Mouse (Mus musculus): ENCODE results near the gene Serpinb9b. TPM values are rescaled to one million over a fixed set of nuclear protein-coding genes. Genes with fewer than 3 reads are reported as not detected.

Serpinb9b gene
- total and polyA plus RNA-seq, 3 experiments = 1.5 to 3.9 TPM; not detected in 1

- H3K79me2 ChIP-seq (ENCODE audit: control insufficient read depth, insufficient read depth, low read length, poor library complexity) = no peaks in the 10 kb centered on the region
- TF ChIP-seq BHLHE40 (IDR thresholded peaks at IDR 0.05; ENCODE audit: borderline replicate concordance, low read depth, low read length) = no peak
- TF ChIP-seq RAD21 (IDR thresholded peaks at IDR 0.05; ENCODE audit: low read depth, low read length) = peak; percentile 51
- no peak for TF ChIP-seq CHD1 (IDR thresholded peaks at IDR 0.05; ENCODE audit: low read depth, low read length)
- peak; percentile 31; the same call in 1 of the 2 replicates for TF ChIP-seq ZC3H11A (IDR thresholded peaks at IDR 0.05; ENCODE audit: low read depth, low read length)
- TF ChIP-seq ELF1 (IDR thresholded peaks at IDR 0.05; ENCODE audit: low read depth, low read length) = no peak
- TF ChIP-seq MYB (IDR thresholded peaks at IDR 0.05; ENCODE audit: low read depth, low read length) = no peak
- peak; percentile 67 for TF ChIP-seq SMC3 (IDR thresholded peaks at IDR 0.05; ENCODE audit: low read depth, low read length)
- TF ChIP-seq CTCF (IDR thresholded peaks at IDR 0.05 in 2 of 3, conservative IDR thresholded peaks at IDR 0.05 in 1 of 3; ENCODE audit: control insufficient read depth in 1 of 3, insufficient read depth in 1 of 3, low read depth in 2 of 3, low read length in 3 of 3, poor library complexity in 1 of 3, severe bottlenecking in 1 of 3) = peak; percentile 38 to 60 (median 42)
- no peak for TF ChIP-seq NRF1 (IDR thresholded peaks at IDR 0.05; ENCODE audit: insufficient read depth, low read depth, low read length, poor library complexity, severe bottlenecking)
- H3K4me1 ChIP-seq (ENCODE audit: control insufficient read depth in 1 of 2, insufficient read depth in 2 of 2, low read length in 2 of 2) = no peaks in the 10 kb centered on the region
- no peak overlapping the region for H3K9ac ChIP-seq (ENCODE audit: control insufficient read depth, low read depth, low read length, poor library complexity, severe bottlenecking)
- no peaks in the 10 kb centered on the region for H3K9me3 ChIP-seq (replicated peaks; ENCODE audit: insufficient read depth, low read length)
- no peak overlapping the region for H3K4me3 ChIP-seq (ENCODE audit: control insufficient read depth in 1 of 2, insufficient read depth in 1 of 2, low read depth in 2 of 2, low read length in 2 of 2)
- no peak overlapping the region for H3K27ac ChIP-seq (ENCODE audit: control insufficient read depth, low read depth, low read length)
- H3K27me3 ChIP-seq (ENCODE audit: control insufficient read depth in 1 of 2, insufficient read depth in 2 of 2, low read length in 2 of 2) = no peaks in the 10 kb centered on the region
- H3K36me3 ChIP-seq (ENCODE audit: control insufficient read depth in 1 of 2, insufficient read depth in 2 of 2, low read length in 2 of 2) = no peaks in the 10 kb centered on the region
- peak; percentile 20 for DNase-seq (ENCODE audit: low read depth, low spot score)
Measured at GRCm38 (mm10) chr13:33080356-33080755, 53.1 kb downstream of the Serpinb9b start.

GRCm38 (mm10) chr13:33083834-33084233 is 56.6 kb downstream of the Serpinb9b start:
- DNase-seq (ENCODE audit: low read depth, low spot score) = no peak
- no peaks in the 10 kb centered on the region for H3K9me3 ChIP-seq (replicated peaks; ENCODE audit: insufficient read depth, low read length)
- H3K27ac ChIP-seq (ENCODE audit: control insufficient read depth, low read depth, low read length) = no peak overlapping the region
- no peak overlapping the region for H3K4me3 ChIP-seq (ENCODE audit: control insufficient read depth in 1 of 2, insufficient read depth in 1 of 2, low read depth in 2 of 2, low read length in 2 of 2)
- TF ChIP-seq RCOR1 (IDR thresholded peaks at IDR 0.05; ENCODE audit: low read depth, low read length) = no peak
- no peak for TF ChIP-seq CHD1 (IDR thresholded peaks at IDR 0.05; ENCODE audit: low read depth, low read length)
- no peak for TF ChIP-seq E2F4 (IDR thresholded peaks at IDR 0.05; ENCODE audit: borderline replicate concordance, low read depth, low read length)
- TF ChIP-seq TAL1 (IDR thresholded peaks at IDR 0.05; ENCODE audit: low read length) = no peak
- TF ChIP-seq KAT2A (conservative IDR thresholded peaks at IDR 0.05; ENCODE audit: low read depth, low read length) = no peak
- no peak for TF ChIP-seq MAFK (IDR thresholded peaks at IDR 0.05; ENCODE audit: borderline replicate concordance, low read depth, low read length)
- TF ChIP-seq MAZ (IDR thresholded peaks at IDR 0.05; ENCODE audit: low read depth, low read length) = no peak
- no peak for TF ChIP-seq ZKSCAN1 (IDR thresholded peaks at IDR 0.05; ENCODE audit: low read depth, low read length)
- no peak for TF ChIP-seq NELFE (IDR thresholded peaks at IDR 0.05; ENCODE audit: low read depth, low read length)
- no peak for TF ChIP-seq USF2 (IDR thresholded peaks at IDR 0.05; ENCODE audit: borderline replicate concordance in 1 of 2, insufficient read depth in 1 of 2, low read depth in 1 of 2, low read length in 2 of 2)
- no peak for TF ChIP-seq ZC3H11A (IDR thresholded peaks at IDR 0.05; ENCODE audit: low read depth, low read length)
- no peak for TF ChIP-seq GATA1 (IDR thresholded peaks at IDR 0.05; ENCODE audit: low read depth, low read length)
- no peak for TF ChIP-seq EP300 (IDR thresholded peaks at IDR 0.05; ENCODE audit: low read depth in 1 of 2, low read length in 2 of 2)
- no peak for TF ChIP-seq BHLHE40 (IDR thresholded peaks at IDR 0.05; ENCODE audit: borderline replicate concordance, low read depth, low read length)
- no peak for TF ChIP-seq USF1 (IDR thresholded peaks at IDR 0.05; ENCODE audit: low read depth, low read length)
- no peak for TF ChIP-seq SMC3 (IDR thresholded peaks at IDR 0.05; ENCODE audit: low read depth, low read length)
- H3K4me1 ChIP-seq (ENCODE audit: control insufficient read depth in 1 of 2, insufficient read depth in 2 of 2, low read length in 2 of 2) = no peaks in the 10 kb centered on the region
- H3K27me3 ChIP-seq (ENCODE audit: control insufficient read depth in 1 of 2, insufficient read depth in 2 of 2, low read length in 2 of 2) = no peaks in the 10 kb centered on the region
- no peaks in the 10 kb centered on the region for H3K79me2 ChIP-seq (ENCODE audit: control insufficient read depth, insufficient read depth, low read length, poor library complexity)
- H3K9ac ChIP-seq (ENCODE audit: control insufficient read depth, low read depth, low read length, poor library complexity, severe bottlenecking) = no peak overlapping the region
- no peaks in the 10 kb centered on the region for H3K36me3 ChIP-seq (ENCODE audit: control insufficient read depth in 1 of 2, insufficient read depth in 2 of 2, low read length in 2 of 2)

Measured in MEL (cell line).